Mouse (Mus musculus): ENCODE measurements around the gene Oat.

DNA sequence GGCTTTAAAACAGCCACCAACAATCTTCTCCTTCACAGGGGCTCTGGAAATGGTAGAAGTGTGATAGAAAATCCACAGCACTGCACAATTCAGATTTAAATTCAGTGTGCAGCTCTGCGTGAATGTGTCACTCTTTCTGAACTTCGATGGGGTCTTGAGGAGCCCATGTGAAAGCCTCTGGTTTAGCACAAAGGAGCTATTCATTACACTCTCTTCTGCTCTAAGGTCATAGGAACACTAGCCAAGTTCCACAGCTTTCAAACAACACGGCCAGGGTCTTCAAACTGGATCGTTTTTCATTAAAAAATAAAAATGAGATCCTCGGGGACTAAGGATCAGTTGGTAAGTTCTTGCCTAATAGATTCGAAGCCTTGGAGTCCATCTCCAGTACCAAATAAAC, 3.0 kb downstream of the Oat start:
- TF ChIP-seq CHD2 (IDR thresholded peaks at IDR 0.05; ENCODE audit: low read length) (no peak), ELF1 (IDR thresholded peaks at IDR 0.05; ENCODE audit: low read depth, low read length) (no peak), CTCF (conservative IDR thresholded peaks at IDR 0.05 in 1 of 2, IDR thresholded peaks at IDR 0.05 in 1 of 2; ENCODE audit: low read depth in 2 of 2, low read length in 2 of 2) (no peak), TCF12 (IDR thresholded peaks at IDR 0.05; ENCODE audit: low read depth, low read length) (no peak), ETS1 (conservative IDR thresholded peaks at IDR 0.05; ENCODE audit: low read depth, low read length) (no peak), BHLHE40 (IDR thresholded peaks at IDR 0.05; ENCODE audit: low read depth, low read length) (no peak), ZMIZ1 (IDR thresholded peaks at IDR 0.05; ENCODE audit: low read depth, low read length) (no peak), USF1 (IDR thresholded peaks at IDR 0.05; ENCODE audit: low read depth, low read length) (no peak), MAFK (IDR thresholded peaks at IDR 0.05; ENCODE audit: insufficient replicate concordance, low read length) (no peak), POLR2A (IDR thresholded peaks at IDR 0.05; ENCODE audit: low read depth, low read length) (no peak)
